Mouse (Mus musculus) heart, postnatal 4 days (tissue): ENCODE measurements at regions not wholly inside any gene's neighbourhood (a gene's known extent, or its start where the extent isn't known, plus 50 kb on each side); places are given as distances from the start of the nearest gene placed in this dataset.
A peak's percentile ranks its signal among the peaks of the same experiment; 100 is the strongest.

Experiments used
- DNase-seq: peaks from one replicate; pipeline ENCODE4 v3.0.0; 2021

DNA sequence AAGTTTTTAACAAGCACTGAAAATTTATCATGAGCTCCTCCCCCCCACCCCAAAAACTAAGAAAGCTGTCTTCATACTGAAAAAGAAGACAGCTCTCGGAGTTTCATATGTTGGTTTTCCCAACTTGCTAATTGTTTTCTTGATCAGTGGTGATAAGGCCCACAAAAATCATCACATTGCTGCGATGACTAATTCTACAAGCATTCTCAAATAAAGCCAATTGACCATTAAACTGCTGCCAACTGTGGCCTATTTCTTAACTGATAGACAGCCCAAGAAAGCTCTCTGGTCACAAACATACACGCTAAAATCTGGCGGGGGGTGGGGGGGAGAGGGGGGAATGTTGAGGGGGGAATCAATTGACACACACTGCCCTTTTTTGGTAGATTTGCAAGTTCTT is 345.0 kb upstream of the Acvr2a start:
- DNase-seq: no peak

DNA sequence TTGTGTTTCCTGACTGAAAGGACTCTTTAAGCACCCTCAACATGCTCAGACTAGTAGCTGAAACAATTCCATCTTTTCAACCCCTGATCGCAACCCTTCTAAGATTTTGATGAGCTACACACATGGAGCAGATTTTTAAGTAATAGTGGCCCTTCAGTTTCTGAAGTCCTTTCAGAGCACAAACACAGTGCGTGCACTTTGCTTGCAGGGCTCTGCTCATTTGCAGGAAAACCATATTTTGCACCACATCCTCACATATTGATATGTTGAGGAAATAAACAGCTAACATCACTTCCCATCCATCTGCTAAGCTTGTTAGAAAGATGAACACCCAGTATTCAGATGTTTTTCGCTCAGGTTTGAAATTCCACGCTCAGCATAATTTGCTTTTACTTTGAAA is 344.6 kb upstream of the Acvr2a start:
- no peak for DNase-seq

DNA sequence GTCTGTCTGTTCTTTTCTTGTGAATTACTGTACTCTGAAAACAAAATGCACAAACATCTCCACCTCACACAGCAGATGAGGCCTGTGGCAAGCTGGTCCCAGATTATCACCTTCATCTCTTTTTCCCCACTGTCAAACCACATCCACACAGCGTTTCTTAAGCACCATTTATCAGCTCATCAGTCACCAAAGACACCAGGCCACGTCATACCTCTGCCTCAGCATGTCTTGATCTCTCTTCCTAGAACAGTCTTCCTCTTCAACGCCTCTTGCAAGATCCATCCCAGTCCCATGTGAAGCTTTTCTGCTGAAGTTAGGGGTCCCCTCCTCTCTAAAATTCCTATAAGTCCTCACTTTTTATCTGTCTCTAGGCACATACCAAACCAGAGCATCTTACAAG is 340.8 kb upstream of the Acvr2a start:
- no peak for DNase-seq

DNA sequence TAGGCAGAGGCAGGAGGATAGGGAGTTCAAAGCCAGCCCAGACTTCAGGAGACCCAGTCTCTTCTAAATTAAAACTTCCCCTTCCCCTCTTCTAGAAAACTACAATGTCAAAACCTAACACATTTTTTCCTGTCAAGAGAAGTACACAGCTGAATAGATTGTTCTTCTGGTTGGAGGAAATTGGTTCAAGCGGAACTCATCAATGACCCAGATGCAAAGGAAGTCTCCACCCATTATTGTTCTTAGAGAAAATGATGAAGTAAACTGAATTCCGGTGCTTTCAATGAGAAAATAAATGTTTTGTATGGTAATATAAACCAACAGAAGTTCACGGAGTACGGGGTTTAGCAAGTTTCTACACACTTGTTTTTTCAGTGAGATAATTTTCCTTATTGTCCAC is 339.3 kb upstream of the Acvr2a start:
- DNase-seq: no peak

DNA sequence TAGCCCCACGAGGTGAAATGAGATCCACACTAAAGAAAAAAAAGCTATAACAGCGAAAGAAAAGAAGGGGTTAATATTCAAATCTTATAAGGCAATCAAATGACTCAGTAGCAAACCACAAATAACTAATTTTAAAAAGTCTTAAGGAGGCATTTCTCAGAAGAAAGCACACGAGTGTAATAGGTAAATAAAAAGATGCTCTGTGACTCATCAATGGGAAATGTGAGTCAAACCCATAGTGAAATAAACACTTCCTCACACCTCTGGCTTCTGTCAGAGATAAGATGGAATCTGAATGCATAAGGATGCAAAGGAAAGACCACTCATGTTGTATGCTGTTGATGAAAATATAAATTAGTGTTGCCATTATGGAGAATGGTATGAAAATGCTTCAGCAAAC is 337.1 kb upstream of the Acvr2a start:
- DNase-seq: no peak

DNA sequence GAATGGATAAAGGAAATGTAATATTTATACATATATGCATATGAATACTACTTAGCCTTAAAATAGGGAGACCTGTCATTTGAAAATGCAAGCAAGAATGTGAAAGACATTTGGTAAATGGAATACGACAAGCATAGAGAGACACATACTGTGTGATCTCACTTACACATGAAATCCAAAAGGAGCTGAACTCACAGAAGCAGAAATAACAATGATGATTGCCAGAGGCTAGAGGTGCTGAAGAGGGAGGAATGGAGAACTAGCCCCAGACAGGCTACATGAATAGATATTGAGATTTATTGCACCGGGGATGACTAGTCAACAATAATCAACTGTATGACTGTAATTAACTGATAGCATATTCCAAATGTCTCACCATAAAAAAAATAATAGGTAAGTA is 336.6 kb upstream of the Acvr2a start:
- DNase-seq: no peak

DNA sequence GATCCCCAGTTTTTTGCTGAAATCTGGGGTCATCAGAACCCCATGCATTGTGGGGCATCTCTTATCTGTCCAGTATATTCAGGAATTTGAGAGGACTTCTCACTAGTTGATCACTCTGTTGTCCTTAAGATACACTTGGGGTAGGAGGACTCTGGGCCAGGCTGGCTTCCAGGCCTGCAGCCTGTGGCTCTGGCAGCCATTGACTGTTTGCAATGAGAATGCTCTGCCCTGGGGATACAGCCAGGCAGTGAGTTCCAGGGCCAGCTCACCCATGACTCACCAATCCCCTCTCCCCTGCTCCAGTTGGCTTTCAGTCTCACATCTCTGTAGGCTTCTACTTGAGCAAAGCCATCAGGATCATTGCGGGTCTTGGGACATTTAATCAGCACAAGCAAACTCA is 334.3 kb upstream of the Acvr2a start:
- DNase-seq: no peak

DNA sequence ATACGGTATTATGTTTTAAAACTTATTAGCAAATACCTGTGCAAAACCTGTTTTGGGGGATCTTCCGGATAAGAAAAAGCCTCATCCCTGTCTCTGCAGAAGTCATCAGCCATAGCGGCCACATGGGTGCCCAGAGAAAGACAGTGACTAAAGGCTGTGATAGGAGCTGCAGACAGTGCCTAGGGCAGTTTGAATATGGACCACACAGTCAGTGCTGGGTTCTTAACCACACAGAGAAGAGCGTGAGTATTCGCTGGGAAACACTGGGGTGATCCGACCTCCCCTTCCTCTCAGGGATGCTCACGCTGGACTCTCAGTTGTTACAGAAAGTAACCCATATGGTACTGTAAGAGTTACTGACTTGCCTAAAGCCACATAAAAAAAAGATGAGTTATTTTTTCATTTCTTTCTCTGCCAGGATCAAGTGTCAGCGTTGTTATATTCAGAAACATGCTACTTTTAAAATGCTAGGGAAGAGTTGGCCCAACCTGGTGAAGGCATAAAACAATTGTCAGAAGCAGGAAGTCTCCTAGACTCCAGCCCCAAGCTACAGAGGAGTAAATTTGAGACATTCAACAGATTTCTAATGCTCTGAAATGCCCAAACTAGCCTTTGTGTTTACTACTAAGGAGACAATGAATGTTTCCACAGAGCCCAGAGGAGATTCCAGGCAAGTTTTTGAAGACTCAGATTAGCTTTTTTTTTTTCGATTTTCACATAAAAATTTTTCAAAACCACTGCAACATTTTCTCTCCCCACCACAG is 333.3 kb upstream of the Acvr2a start:
- DNase-seq: no peak

DNA sequence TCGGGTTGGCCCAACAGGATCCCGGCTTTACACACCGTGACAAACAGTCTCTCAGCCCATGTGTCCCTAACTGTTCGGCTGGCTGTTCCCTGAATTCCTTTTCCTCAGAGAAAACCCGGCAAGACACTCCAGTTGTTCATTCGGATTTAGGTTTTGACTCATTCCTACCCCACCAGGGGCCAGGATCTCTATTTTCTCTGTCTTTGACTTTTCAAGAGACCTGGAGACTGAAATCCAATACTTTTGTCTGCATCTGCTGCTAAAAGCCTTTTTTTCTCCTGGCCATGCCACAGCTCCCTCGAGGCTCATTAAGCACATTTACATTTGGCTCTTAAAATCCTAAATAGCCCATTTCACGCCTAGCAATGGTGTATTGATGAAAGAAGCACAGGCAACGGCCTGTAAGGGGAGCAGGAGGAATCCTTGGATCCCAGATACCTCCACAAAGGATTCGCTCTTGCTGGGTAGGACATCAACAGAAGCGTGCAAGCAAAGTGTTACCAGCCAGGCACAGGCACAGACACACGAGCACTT is 332.6 kb upstream of the Acvr2a start:
- DNase-seq: no peak

DNA sequence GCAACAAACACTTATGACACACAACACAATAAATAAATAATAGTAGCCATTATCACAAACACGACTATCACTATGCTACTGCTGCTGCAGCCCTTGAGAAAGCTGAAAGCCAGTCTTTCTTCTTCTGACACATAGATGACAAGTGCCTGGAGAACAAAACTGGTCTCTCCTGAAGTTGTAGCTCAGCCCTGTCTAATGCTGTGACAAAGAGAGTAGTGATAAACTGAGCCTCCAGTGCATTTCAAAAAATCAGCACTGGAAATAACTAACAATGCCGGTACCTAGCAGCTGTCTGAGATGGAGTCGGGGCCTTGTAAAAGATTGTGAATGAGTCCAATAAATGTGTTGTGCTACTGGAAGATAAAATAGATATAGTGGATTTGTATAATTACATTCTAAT is 320.3 kb upstream of the Acvr2a start:
- no peak for DNase-seq

DNA sequence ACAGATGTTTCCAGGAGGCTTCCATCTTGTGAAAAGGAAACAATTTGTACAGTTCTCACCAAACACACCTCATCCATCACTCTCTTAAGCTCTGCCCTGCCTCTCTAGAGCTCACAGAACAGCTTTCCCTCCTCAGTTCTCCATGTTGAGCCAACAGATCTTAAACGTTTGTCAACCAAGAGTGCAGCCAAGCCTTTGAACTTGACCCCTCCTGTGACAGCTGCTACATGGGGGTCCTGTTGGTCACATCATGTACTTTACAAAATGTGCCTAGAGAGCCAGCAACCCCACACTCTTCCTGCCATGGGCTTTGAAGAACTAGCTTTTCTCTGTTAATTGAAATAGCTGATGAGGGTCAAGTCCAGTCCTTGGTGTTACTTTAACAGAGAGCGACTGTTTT is 319.8 kb upstream of the Acvr2a start:
- no peak for DNase-seq

DNA sequence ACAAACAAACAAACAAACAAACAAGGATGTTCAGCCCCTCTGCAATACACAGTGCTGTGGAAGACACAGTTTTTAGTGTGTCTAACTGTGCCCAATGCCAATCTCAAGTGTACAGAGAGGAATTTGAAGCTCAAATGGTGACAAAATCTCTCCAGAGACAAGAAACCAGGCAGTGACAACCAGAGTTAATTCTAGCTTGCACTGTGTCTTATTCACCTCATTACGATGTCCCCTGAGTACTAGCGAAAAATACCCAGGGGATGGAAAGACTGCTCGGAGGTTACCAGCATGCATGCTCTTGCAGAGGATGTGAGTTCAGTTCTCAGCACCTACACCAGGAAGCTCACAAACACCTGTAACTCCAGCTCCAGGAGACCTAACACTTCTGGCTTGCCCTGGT is 319.3 kb upstream of the Acvr2a start:
- no peak for DNase-seq

DNA sequence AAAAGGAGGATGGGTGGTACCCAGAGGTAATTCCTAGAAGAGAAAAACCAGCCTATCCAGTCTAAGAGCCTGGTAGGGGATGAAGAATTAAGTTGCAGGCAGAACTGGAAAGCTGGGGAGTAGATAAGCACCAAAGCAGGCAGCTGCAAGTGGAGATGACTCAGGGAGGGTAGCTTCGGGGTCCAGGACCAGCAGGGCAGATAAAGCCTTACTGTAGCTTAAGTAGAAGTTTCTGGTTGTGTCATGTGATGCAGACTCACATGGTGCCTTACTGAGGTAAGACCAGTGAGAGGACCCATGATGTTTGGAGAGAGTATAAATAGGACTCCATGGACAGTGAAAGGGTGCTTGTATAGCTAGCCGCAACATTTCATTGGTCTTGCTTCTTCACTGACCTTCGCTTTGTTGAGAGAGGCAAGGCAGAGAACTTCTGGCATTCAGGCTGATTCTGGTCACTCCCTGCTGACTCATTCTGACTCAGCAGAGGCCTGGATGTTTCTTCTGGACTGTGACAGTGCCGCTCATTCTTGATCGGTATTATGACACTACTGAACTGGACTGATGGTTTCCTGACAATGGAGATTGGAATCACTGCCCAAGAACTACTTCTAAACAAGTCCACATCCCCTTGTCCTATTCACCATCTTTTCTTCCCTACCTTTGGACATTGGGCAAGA is 315.7 kb upstream of the Acvr2a start:
- DNase-seq: no peak

DNA sequence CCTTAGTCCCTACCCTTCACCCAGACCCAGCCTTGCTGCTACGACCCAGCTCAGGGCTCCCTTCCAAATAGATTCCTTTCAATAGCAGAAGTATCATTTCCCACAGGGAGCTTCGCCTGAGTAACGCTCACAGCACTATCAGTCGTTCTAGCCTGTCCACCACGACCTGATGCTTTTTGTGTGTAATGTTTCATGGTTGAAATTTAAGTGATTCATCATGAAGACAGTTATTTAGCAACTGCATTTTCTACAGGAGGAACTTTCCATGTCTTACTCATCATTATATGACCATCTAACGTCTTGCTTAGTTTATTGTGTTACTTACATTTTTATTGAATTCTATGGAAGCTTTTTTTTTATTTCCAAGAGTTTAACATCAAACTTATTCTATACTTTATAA is 314.5 kb upstream of the Acvr2a start:
- no peak for DNase-seq

DNA sequence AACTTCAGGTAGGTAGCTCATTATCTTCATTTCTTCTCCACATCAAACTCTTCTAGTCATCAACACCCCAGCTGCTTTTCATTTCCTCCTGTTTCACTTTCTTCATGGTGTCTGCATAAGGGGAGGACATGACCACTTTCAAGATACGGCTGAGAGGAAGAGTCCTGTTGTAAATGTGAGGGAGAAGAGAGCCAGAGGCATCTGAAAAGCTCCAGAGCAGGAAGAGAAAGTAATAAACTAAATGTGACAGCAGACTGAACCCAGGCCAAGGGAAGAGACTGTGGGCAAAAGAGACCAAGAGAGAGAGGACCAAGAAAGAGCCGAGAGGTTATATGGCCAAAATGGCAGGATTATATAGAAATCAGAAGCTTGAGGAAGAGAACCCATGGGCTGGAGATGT is 312.5 kb upstream of the Acvr2a start:
- DNase-seq: no peak

DNA sequence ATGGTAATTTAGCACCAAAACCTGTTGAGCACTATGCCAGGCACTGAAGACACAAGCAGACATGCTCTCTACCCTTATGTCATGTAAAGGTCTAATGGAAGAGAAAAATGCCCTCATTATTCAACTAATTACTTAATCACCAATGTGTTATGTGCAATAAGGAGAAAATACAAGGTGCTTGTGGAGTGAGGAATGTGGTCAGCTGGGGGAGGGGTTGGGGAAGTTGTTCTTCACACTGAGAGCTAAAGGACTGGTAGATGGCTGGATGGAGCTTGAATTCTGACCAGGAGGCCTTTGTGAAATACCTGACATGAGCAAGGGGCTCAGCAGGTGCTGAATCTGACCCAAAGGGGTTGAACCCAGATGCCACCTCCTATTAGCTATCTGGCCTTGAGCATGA is 300.1 kb upstream of the Acvr2a start:
- DNase-seq: no peak

DNA sequence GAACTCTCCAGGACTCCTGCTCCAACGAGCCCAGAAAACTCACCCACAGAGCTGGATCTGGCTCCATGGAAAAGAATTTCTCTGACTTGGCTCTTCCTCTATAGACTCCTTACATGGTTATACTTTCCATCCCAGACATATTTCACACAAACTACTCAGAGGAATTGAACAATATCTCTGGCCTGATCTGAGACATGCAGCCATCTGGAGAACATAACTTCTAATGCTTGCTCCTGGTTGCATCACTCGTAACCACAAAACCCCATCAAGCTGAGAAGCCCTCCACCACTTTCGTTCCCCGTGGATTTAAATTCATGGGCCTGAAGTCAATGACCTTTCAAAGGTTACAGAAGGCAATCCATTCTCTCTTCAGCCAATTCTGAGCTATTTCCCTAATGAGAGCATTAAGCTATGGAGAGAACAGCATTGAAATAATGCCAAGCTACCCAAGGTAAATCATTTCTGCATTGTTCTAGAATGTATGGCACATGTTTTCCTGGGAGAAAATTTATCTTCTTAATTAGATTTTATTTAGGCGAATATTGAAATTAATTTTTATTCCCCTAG is 294.0 kb upstream of the Acvr2a start:
- DNase-seq: no peak

DNA sequence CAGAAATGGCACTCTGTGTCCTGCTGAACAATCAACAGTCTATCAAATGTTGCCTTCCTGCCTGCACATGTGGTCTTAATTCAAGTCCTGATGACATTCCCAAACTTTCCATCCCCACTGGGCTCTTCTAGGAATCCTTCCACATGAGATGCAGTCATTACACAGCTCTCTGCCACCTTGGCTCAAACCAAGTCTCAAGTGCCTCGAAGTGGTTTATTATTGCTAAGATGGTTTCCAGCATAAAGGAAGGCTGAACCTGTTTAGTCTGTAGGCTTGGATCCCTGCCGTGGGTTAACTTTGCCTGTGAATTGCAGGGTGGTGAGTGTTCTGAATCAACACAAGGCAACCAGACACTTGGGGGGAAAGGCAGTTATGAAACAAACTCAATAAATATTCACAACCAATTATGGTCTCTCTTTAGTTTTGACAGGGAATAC is 293.4 kb upstream of the Acvr2a start:
- no peak for DNase-seq

DNA sequence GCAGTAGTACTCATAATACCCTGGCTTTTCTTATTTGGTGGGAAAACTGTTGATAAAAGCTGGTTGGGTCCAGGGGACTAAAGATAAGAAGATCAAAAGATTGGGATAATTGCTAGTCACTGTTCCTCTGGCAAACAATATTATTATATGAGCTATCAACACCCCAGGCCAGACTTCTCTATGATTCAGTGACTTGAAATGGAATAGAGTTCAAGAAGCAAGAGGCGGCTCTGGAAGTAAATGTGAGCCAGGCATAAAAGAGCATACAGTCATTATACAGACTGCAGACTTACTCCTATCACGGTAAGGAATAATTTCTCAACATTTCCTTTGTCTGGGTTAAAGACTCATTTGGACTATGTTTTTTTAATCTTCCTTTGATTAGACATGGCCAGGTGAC is 278.5 kb upstream of the Acvr2a start:
- DNase-seq: no peak

DNA sequence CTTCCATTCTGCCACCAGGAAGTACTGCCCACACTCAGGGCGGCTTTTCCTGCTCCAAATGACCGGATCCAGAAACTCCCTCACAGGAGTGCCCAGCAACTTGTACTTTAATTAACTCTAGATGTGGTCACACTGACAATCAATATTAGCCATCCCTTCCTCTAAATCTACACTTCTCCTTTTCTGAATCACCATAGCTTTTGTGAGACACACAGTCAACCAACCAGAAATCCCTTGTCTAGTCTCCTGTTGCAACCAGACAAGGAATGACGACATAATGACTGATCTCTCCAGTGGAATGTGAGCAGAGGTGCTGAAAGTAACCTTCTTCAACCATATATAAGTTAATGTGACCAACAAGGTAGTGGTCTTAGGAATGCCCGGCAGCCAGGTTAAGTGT is 277.0 kb upstream of the Acvr2a start:
- no peak for DNase-seq

DNA sequence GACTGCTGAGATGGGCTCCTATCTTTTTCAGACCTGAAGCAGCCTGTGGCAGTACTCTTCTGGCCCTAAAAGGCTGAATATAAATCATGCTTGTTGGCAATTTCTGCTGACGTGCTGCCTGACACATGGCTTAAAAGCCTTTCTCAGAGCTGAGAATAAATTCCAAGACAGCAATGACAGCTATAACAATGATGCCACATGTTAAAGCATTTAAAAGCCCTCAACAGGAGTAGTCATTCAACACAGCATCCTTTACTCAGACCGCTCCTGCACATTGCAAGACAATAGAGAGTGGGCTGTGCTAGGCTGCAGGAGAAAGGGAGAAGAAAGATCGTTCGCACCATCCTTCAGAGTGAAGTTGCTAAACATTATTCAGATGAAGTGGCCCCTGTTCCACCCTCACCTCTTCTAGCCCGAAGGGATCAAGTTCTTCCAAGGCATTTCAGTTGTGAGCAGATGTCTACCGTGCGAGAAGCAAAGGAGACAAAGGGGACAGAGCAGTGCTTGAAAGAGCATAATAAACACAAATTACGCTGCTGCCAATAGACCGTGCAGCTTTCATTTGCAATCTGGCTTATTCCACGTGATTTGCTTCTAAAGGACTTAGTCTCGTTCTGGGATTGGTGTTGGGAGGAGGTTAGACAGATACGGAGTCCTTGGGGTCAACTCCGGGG is 275.1 kb upstream of the Acvr2a start:
- DNase-seq: no peak

DNA sequence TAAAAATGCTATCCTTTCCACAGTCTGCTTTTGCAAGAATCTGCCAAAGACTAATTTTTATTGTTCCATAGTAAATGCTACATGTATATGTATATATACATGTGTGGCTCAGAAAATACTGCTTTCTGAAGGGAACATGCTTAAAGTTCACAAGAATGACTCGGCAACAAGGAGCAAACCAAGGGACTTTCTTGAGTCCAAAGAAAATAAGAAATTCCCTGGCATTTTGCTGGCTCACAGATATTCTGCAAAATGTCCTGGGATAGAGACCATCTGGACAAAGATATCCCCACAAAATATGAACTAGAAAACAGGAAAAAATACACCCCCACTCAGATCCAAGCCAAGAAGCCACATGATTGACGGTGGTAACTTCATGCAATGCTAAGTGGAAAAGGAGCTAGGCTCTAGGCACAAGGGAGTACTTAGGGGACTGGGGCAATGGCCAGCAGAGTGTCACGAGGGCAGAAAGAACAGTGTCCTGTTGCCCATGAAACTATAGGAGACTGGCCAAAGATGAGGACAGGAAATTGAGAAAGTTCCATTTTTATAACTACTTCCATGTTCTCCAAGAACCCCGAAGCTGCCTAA is 274.3 kb upstream of the Acvr2a start:
- peak; percentile 21 for DNase-seq

DNA sequence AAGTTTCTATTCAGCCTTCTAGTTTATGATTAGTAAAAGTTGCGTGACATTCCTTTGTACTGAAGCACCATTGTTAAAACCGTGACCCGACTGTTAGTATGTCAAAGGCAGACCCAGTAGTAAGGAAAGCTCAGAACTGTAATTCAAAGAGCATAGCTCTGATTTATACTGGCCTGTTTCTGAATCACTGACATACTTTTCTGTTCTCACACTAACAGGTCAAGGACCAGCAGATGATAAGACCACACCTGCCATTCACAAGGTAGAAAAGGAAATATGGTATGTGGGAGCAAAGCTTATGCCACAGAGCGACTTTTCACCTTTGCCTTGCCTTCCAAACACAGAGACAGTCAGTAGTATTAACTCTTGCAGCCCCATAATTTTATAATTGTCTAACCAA is 269.5 kb upstream of the Acvr2a start:
- DNase-seq: no peak
